Mouse (Mus musculus): ENCODE data around the gene Sectm1b. TPM values are rescaled to one million over a fixed set of nuclear protein-coding genes. Genes with fewer than 3 reads are reported as not detected.

Gene Sectm1b
- polyA plus RNA-seq (2014; fragmentation: Illumina TruSeq; extraction: RNeasy Lipid Tissue Mini Kit (QIAGEN cat#74804); ENCODE audit: low read depth, low replicate concordance): not detected

GRCm38 (mm10) chr11:121063379-121063778 is at the start of gene Sectm1b:
TSS of gene Sectm1b (minus strand) at chr11:121063569.

DNA sequence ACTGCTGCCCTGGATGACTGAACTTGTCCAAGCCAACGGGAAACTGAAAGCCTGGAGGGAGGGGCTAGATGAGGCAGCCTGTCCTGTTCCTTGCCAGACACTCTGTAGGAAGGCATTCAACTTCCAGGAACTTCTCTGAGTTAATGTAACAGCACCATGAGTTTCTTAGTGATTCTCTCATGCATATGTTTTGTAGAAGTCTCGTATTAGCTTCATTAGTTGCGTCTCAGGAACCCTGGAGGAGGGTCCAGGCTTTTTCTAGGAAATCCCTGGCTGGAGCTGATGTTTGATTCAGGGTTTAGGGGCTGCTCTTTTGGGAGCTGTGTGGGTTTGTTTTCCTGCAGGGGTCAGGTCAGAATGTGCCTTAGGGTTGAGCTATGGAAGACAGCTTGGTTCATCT is 17.8 kb upstream of the Sectm1b start, which contains the start of gene Sectm1a:
TSS of gene Sectm1a (minus strand) at position 101 of the 400 bp plus-strand sequence.

GRCm38 (mm10) chr11:121039302-121039701 is 24.1 kb downstream of the Sectm1b start, which contains the start of gene Cd7:
TSS of gene Cd7 (minus strand) at chr11:121039418.

Other genes with a start within 250 kb of the Sectm1b start
- 0.92 TPM for gene Fasn, start 239.0 kb downstream of the Sectm1b start, polyA plus RNA-seq (2014; fragmentation: Illumina TruSeq; extraction: RNeasy Lipid Tissue Mini Kit (QIAGEN cat#74804); ENCODE audit: low read depth, low replicate concordance)
- 8.3 TPM for gene Ccdc57, start 130.7 kb downstream of the Sectm1b start, polyA plus RNA-seq (2014; fragmentation: Illumina TruSeq; extraction: RNeasy Lipid Tissue Mini Kit (QIAGEN cat#74804); ENCODE audit: low read depth, low replicate concordance)
- 0.07 TPM for gene Slc16a3, start 115.1 kb downstream of the Sectm1b start, polyA plus RNA-seq (2014; fragmentation: Illumina TruSeq; extraction: RNeasy Lipid Tissue Mini Kit (QIAGEN cat#74804); ENCODE audit: low read depth, low replicate concordance)
- gene Csnk1d, start 72.2 kb downstream of the Sectm1b start, polyA plus RNA-seq (2014; fragmentation: Illumina TruSeq; extraction: RNeasy Lipid Tissue Mini Kit (QIAGEN cat#74804); ENCODE audit: low read depth, low replicate concordance): 173 TPM
- not detected for gene Cd7, start 24.2 kb downstream of the Sectm1b start, polyA plus RNA-seq (2014; fragmentation: Illumina TruSeq; extraction: RNeasy Lipid Tissue Mini Kit (QIAGEN cat#74804); ENCODE audit: low read depth, low replicate concordance)
- gene Sectm1a, start 17.7 kb upstream of the Sectm1b start, polyA plus RNA-seq (2014; fragmentation: Illumina TruSeq; extraction: RNeasy Lipid Tissue Mini Kit (QIAGEN cat#74804); ENCODE audit: low read depth, low replicate concordance): 1.6 TPM
- 1.3 TPM for gene Tex19.2, start 55.1 kb upstream of the Sectm1b start, polyA plus RNA-seq (2014; fragmentation: Illumina TruSeq; extraction: RNeasy Lipid Tissue Mini Kit (QIAGEN cat#74804); ENCODE audit: low read depth, low replicate concordance)
- 4.7 TPM for gene Tex19.1, start 82.6 kb upstream of the Sectm1b start, polyA plus RNA-seq (2014; fragmentation: Illumina TruSeq; extraction: RNeasy Lipid Tissue Mini Kit (QIAGEN cat#74804); ENCODE audit: low read depth, low replicate concordance)
- gene Uts2r, start 96.7 kb upstream of the Sectm1b start, polyA plus RNA-seq (2014; fragmentation: Illumina TruSeq; extraction: RNeasy Lipid Tissue Mini Kit (QIAGEN cat#74804); ENCODE audit: low read depth, low replicate concordance): not detected
- 1.7 TPM for gene Hexdc, start 140.9 kb upstream of the Sectm1b start, polyA plus RNA-seq (2014; fragmentation: Illumina TruSeq; extraction: RNeasy Lipid Tissue Mini Kit (QIAGEN cat#74804); ENCODE audit: low read depth, low replicate concordance)
- 0.42 TPM for gene Ogfod3, start 141.1 kb upstream of the Sectm1b start, polyA plus RNA-seq (2014; fragmentation: Illumina TruSeq; extraction: RNeasy Lipid Tissue Mini Kit (QIAGEN cat#74804); ENCODE audit: low read depth, low replicate concordance)
- gene Cybc1, start 165.8 kb upstream of the Sectm1b start, polyA plus RNA-seq (2014; fragmentation: Illumina TruSeq; extraction: RNeasy Lipid Tissue Mini Kit (QIAGEN cat#74804); ENCODE audit: low read depth, low replicate concordance): 3.6 TPM
- gene Narf, start 173.7 kb upstream of the Sectm1b start, polyA plus RNA-seq (2014; fragmentation: Illumina TruSeq; extraction: RNeasy Lipid Tissue Mini Kit (QIAGEN cat#74804); ENCODE audit: low read depth, low replicate concordance): 3.0 TPM
- gene Foxk2, start 196.4 kb upstream of the Sectm1b start, polyA plus RNA-seq (2014; fragmentation: Illumina TruSeq; extraction: RNeasy Lipid Tissue Mini Kit (QIAGEN cat#74804); ENCODE audit: low read depth, low replicate concordance): 24.6 TPM